Mouse (Mus musculus): ENCODE results near the gene Rangap1. TPM values are rescaled to one million over a fixed set of nuclear protein-coding genes. Genes with fewer than 3 reads are reported as not detected.
A peak's percentile ranks its signal among the peaks of the same experiment; 100 is the strongest.

Rangap1 gene
- polyA plus RNA-seq, 1 experiment from 2014 or later = 134 TPM

GRCm38 (mm10) chr15:81729792-81730635 lies 15.3 kb downstream of the Rangap1 start:
- Histone ChIP-seq H3K4me2 (peak overlapping the region; percentile 82), H3K9me3 (ENCODE audit: control insufficient read depth, low read length) (no peaks in the 10 kb centered on the region), H3K36me3 (ENCODE audit: control insufficient read depth, insufficient read depth, low read length) (peaks cover 13% of the 10 kb centered on the region), H3K9ac (ENCODE audit: low read depth, low read length) (peak overlapping the region; percentile 96), H3K27ac (ENCODE audit: low read depth, low read length) (peak overlapping the region; percentile 74), H3K4me3 (ENCODE audit: low read depth, low read length) (peak overlapping the region; percentile 90), H3K4me1 (replicated peaks; ENCODE audit: control insufficient read depth, insufficient read depth, low read length) (peaks cover 10% of the 10 kb centered on the region), H3K27me3 (replicated peaks; ENCODE audit: control insufficient read depth, insufficient read depth, low read length) (no peaks in the 10 kb centered on the region)
- ATAC-seq (replicated peaks; ENCODE audit: low FRiP score) (peak; percentile 99), DNase-seq (ENCODE audit: low spot score) (peak; percentile 98)
- WGBS = 5% methylated on average over 41 of the region's 41 CpGs

- no peaks in the 10 kb centered on the region for H3K9me3 ChIP-seq (ENCODE audit: control insufficient read depth, low read length)
- peak overlapping the region; percentile 96 for H3K9ac ChIP-seq (ENCODE audit: low read depth, low read length)
- ATAC-seq (replicated peaks; ENCODE audit: low FRiP score) = peak; percentile 51
- H3K4me2 ChIP-seq = peak overlapping the region; percentile 82
- WGBS = under 1% methylated on average over 49 of the region's 49 CpGs
- no peaks in the 10 kb centered on the region for H3K27me3 ChIP-seq (replicated peaks; ENCODE audit: control insufficient read depth, insufficient read depth, low read length)
- H3K27ac ChIP-seq (ENCODE audit: low read depth, low read length) = peak overlapping the region; percentile 74
- H3K4me1 ChIP-seq (replicated peaks; ENCODE audit: control insufficient read depth, insufficient read depth, low read length) = peaks cover 10% of the 10 kb centered on the region
- H3K36me3 ChIP-seq (ENCODE audit: control insufficient read depth, insufficient read depth, low read length) = peaks cover 16% of the 10 kb centered on the region
- peak overlapping the region; percentile 90 for H3K4me3 ChIP-seq (ENCODE audit: low read depth, low read length)
- DNase-seq (ENCODE audit: low spot score) = peak; percentile 49
Observed at GRCm38 (mm10) chr15:81729241-81729791, 16.0 kb downstream of the Rangap1 start.

GRCm38 (mm10) chr15:81725965-81726364 lies 19.4 kb downstream of the Rangap1 start:
- Histone ChIP-seq H3K4me3 (ENCODE audit: low read depth, low read length) (no peak overlapping the region), H3K36me3 (ENCODE audit: control insufficient read depth, insufficient read depth, low read length) (peaks cover 43% of the 10 kb centered on the region), H3K4me1 (replicated peaks; ENCODE audit: control insufficient read depth, insufficient read depth, low read length) (peaks cover 10% of the 10 kb centered on the region), H3K9ac (ENCODE audit: low read depth, low read length) (no peak overlapping the region), H3K27me3 (replicated peaks; ENCODE audit: control insufficient read depth, insufficient read depth, low read length) (no peaks in the 10 kb centered on the region), H3K9me3 (ENCODE audit: control insufficient read depth, low read length) (no peaks in the 10 kb centered on the region), H3K4me2 (no peak overlapping the region), H3K27ac (ENCODE audit: low read depth, low read length) (no peak overlapping the region)
- DNase-seq (ENCODE audit: low spot score) (no peak), ATAC-seq (replicated peaks; ENCODE audit: low FRiP score) (no peak)
- 93% methylated on average over 8 of the region's 8 CpGs for WGBS

- Histone ChIP-seq H3K27ac (ENCODE audit: low read depth, low read length) (no peak overlapping the region), H3K36me3 (ENCODE audit: control insufficient read depth, insufficient read depth, low read length) (peaks cover 60% of the 10 kb centered on the region), H3K27me3 (replicated peaks; ENCODE audit: control insufficient read depth, insufficient read depth, low read length) (no peaks in the 10 kb centered on the region), H3K4me1 (replicated peaks; ENCODE audit: control insufficient read depth, insufficient read depth, low read length) (peaks cover 10% of the 10 kb centered on the region), H3K4me2 (no peak overlapping the region), H3K9ac (ENCODE audit: low read depth, low read length) (no peak overlapping the region), H3K9me3 (ENCODE audit: control insufficient read depth, low read length) (no peaks in the 10 kb centered on the region), H3K4me3 (ENCODE audit: low read depth, low read length) (no peak overlapping the region)
- ATAC-seq (replicated peaks; ENCODE audit: low FRiP score) (no peak), DNase-seq (ENCODE audit: low spot score) (no peak)
- 93% methylated on average over 11 of the region's 11 CpGs for WGBS
Observed at GRCm38 (mm10) chr15:81723653-81724052, 21.7 kb downstream of the Rangap1 start.

GRCm38 (mm10) chr15:81722361-81722760 lies 23.0 kb downstream of the Rangap1 start:
- Histone ChIP-seq H3K36me3 (ENCODE audit: control insufficient read depth, insufficient read depth, low read length) (peaks cover 68% of the 10 kb centered on the region), H3K4me1 (replicated peaks; ENCODE audit: control insufficient read depth, insufficient read depth, low read length) (peaks cover 3% of the 10 kb centered on the region), H3K27ac (ENCODE audit: low read depth, low read length) (no peak overlapping the region), H3K4me3 (ENCODE audit: low read depth, low read length) (no peak overlapping the region), H3K9me3 (ENCODE audit: control insufficient read depth, low read length) (no peaks in the 10 kb centered on the region), H3K4me2 (no peak overlapping the region), H3K27me3 (replicated peaks; ENCODE audit: control insufficient read depth, insufficient read depth, low read length) (no peaks in the 10 kb centered on the region), H3K9ac (ENCODE audit: low read depth, low read length) (no peak overlapping the region)
- 92% methylated on average over 5 of the region's 5 CpGs for WGBS
- DNase-seq (ENCODE audit: low spot score) = no peak
- ATAC-seq (replicated peaks; ENCODE audit: low FRiP score) = no peak

- H3K36me3 ChIP-seq (ENCODE audit: control insufficient read depth, insufficient read depth, low read length) = peaks cover 78% of the 10 kb centered on the region
- no peak for DNase-seq (ENCODE audit: low spot score)
- WGBS = 95% methylated on average over 6 of the region's 6 CpGs
- no peak overlapping the region for H3K4me3 ChIP-seq (ENCODE audit: low read depth, low read length)
- no peaks in the 10 kb centered on the region for H3K27me3 ChIP-seq (replicated peaks; ENCODE audit: control insufficient read depth, insufficient read depth, low read length)
- H3K4me2 ChIP-seq = no peak overlapping the region
- no peak for ATAC-seq (replicated peaks; ENCODE audit: low FRiP score)
- H3K9ac ChIP-seq (ENCODE audit: low read depth, low read length) = no peak overlapping the region
- no peaks in the 10 kb centered on the region for H3K4me1 ChIP-seq (replicated peaks; ENCODE audit: control insufficient read depth, insufficient read depth, low read length)
- H3K9me3 ChIP-seq (ENCODE audit: control insufficient read depth, low read length) = no peaks in the 10 kb centered on the region
- H3K27ac ChIP-seq (ENCODE audit: low read depth, low read length) = no peak overlapping the region
Observed at GRCm38 (mm10) chr15:81719139-81719531, 26.2 kb downstream of the Rangap1 start.

GRCm38 (mm10) chr15:81718336-81719138 lies 26.8 kb downstream of the Rangap1 start:
- H3K4me2 ChIP-seq = no peak overlapping the region
- no peaks in the 10 kb centered on the region for H3K9me3 ChIP-seq (ENCODE audit: control insufficient read depth, low read length)
- H3K4me1 ChIP-seq (replicated peaks; ENCODE audit: control insufficient read depth, insufficient read depth, low read length) = no peaks in the 10 kb centered on the region
- H3K36me3 ChIP-seq (ENCODE audit: control insufficient read depth, insufficient read depth, low read length) = peaks cover 80% of the 10 kb centered on the region
- ATAC-seq (replicated peaks; ENCODE audit: low FRiP score) (no peak), DNase-seq (ENCODE audit: low spot score) (no peak)
- H3K27ac ChIP-seq (ENCODE audit: low read depth, low read length) = no peak overlapping the region
- H3K4me3 ChIP-seq (ENCODE audit: low read depth, low read length) = no peak overlapping the region
- WGBS = 92% methylated on average over 9 of the region's 9 CpGs
- H3K9ac ChIP-seq (ENCODE audit: low read depth, low read length) = no peak overlapping the region
- no peaks in the 10 kb centered on the region for H3K27me3 ChIP-seq (replicated peaks; ENCODE audit: control insufficient read depth, insufficient read depth, low read length)

GRCm38 (mm10) chr15:81713742-81714141 lies 31.6 kb downstream of the Rangap1 start:
- no peak for ATAC-seq (replicated peaks; ENCODE audit: low FRiP score)
- no peaks in the 10 kb centered on the region for H3K9me3 ChIP-seq (ENCODE audit: control insufficient read depth, low read length)
- no peaks in the 10 kb centered on the region for H3K27me3 ChIP-seq (replicated peaks; ENCODE audit: control insufficient read depth, insufficient read depth, low read length)
- H3K9ac ChIP-seq (ENCODE audit: low read depth, low read length) = no peak overlapping the region
- no peak for DNase-seq (ENCODE audit: low spot score)
- H3K27ac ChIP-seq (ENCODE audit: low read depth, low read length) = no peak overlapping the region
- H3K36me3 ChIP-seq (ENCODE audit: control insufficient read depth, insufficient read depth, low read length) = peaks cover 84% of the 10 kb centered on the region
- no peaks in the 10 kb centered on the region for H3K4me1 ChIP-seq (replicated peaks; ENCODE audit: control insufficient read depth, insufficient read depth, low read length)
- 85% methylated on average over 6 of the region's 6 CpGs for WGBS
- H3K4me2 ChIP-seq = no peak overlapping the region
- no peak overlapping the region for H3K4me3 ChIP-seq (ENCODE audit: low read depth, low read length)

Data from liver, embryonic 11.5 days (tissue).